Mouse (Mus musculus) bone marrow macrophage, adult 2 months (primary cell): ENCODE data around the gene Uhrf2.

Source experiments
- CTCF ChIP-seq: IDR thresholded peaks from 2 replicates; pipeline ENCODE4 v1.5.1; 2012; ENCODE audit warnings: low read depth, mild to moderate bottlenecking, low read length, moderate library complexity
- POLR2A ChIP-seq: IDR thresholded peaks from 2 replicates; pipeline ENCODE4 v1.6.1; 2012; ENCODE audit warnings: mild to moderate bottlenecking, low read depth, low read length, borderline replicate concordance

- TF ChIP-seq POLR2A (no peak), CTCF (no peak)
These were observed 97.9 kb downstream of the Uhrf2 start for GRCm38 (mm10) chr19:30128177-30128576.
